Mouse (Mus musculus) embryo, embryonic 9.5 days (tissue): ENCODE results near the gene Castor1.
"Not testable (repeated sequence)": the region's sequence is repeated elsewhere in the genome, so short reads cannot be mapped to it uniquely, and the experiment has no call there.

ENCODE experiments used
- DNase-seq: peaks from one replicate; pipeline ENCODE4 v3.0.0-alpha.2; 2017; ENCODE audit errors: extremely low spot score

Gene Castor1

DNA sequence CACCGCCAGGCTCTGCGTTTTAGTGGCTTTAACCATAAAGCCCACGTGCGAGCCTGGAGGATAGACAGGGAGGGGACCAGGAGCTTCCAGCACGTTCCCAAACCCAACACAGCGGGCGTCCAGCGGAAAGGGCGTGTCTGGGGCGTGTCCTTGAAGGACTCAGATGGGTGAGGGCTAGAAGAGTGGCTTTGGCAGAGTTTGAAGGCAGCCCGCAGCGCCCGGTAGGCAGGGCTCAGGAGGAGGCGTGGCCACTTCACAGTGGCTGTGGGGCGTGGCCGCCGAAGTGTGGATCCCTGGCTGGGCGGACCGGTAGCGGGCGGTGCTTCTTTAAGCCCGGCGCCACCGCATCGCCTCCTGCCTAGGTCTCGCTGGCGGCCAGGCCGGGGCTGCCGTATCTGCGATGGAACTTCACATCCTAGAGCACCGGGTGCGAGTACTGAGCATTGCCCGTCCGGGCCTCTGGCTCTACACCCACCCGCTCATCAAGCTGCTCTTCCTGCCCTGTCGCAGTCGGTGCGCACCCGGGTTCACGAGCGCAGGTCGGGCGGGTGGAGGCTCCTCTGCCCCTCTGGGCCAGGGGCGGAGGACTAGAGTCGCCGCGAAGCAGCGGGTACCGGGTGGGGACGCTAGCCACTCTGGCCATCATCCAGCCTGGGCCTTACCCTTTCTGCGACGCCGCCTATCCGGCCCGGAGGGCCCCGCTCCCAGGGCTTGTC lies at the start of gene Castor1:
TSS of gene Castor1 (plus strand) at position 312 of the 716 bp plus-strand sequence.
- peak; percentile 87 for DNase-seq

DNA sequence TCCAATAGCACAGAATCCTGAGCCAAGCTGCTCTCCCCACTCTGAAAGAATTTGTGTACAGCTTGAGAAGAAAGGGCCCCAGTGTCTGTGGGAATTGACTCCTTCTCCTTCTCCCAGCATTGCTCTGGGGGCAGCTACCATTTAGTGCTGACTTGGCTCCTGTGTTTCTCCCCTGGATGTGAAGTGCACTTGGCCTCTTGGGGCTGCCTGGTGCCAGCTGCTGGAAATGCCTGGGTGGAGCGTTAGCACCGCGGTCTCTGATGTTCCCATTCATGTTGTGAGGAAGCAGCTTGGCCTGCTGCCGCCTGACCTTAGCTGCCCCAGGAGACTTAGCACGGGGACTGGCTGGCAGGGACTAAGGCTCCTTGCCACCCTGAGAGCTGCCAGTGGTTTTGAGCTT lies 43.4 kb upstream of the Castor1 start:
- no peak for DNase-seq

DNA sequence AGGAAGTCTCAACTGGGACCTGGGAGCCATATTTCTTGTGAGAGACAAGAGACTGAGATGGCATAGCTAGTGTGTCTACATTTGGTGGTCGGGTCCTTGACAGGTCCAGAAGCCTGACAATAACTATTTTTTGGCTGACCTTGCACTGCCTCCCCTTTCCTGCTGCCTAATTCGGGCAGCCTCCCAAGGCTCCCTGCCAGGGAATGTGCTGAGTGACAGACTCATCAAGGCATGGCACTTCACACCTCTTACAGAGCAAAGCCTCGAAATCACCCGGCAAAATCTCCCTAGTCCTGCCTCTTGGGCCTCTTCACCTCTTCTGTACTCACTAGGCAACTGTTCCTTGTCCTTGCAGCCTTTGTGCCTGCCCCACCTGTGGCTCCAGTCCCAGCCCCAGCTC lies 40.3 kb upstream of the Castor1 start:
- no peak for DNase-seq

DNA sequence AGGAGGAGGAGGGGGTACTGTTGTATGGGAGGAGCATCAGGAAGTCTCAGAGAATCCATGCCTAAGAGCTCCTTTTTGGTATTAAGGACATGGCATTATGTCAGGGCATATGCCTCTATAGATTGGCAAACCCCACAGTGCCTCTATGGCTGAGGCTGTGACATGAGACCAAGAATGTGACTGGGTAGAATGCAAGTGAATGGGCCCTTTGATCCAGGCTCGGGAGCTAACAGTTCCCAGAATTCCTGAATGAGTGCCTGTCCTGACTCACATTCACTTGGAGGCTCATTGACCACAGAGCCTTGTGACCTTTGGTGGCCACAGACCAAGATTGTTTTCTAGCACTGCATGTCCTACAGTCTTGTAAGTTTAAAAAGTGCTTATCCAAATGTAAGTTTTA lies 36.0 kb upstream of the Castor1 start:
- DNase-seq, result no peak

DNA sequence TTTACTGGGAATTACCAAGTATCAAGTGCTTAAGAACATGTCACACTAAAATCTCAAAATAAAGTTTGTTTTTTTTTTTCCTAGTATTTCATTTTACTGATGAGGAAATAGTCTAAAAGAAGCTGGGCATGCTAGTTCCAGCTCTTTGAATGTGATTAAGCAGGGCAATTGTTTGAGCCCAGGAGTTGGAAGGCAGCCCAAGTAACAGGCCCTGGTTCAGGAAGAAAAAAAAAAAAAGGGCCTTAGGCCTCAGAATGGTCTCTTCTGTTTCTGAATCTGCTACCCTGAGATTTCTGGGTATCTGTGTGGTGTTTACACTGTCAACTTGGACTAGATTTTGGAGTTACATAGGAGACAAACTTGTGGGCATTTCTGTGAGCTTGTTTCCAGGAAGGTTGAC lies 34.5 kb upstream of the Castor1 start:
- no peak for DNase-seq

DNA sequence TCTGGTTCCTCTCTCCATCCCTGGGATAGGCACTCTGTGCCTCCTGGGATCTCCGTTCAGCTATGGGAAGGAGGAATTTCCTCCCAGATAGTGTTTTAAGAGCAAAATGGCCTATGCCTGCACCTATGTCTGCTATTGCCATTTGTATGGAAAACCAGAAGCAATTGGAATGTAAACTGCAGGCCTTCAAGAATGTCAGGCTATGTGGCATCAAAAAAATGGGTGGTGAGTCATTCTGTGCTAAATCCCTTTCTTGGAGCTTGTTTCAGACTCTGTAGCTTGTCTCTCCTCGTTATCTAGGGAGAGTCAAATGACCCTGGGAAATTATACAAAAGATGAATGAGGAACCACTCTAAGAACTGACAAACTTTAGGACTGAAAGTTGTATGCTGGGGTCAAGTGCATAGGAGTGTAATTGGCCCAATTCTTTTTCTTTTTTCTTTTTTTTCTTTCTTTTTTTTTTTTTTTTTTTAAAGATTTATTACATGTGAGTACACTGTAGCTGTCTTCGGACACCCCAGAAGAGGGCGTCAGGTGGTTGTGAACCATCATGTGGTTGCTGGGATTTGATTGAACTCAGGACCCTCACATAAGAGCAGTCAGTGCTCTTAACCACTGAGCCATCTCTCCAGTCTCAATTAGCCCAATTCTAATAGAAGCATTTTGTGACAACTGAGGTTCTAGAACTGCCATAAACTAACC lies 33.6 kb upstream of the Castor1 start:
- DNase-seq, result no peak

DNA sequence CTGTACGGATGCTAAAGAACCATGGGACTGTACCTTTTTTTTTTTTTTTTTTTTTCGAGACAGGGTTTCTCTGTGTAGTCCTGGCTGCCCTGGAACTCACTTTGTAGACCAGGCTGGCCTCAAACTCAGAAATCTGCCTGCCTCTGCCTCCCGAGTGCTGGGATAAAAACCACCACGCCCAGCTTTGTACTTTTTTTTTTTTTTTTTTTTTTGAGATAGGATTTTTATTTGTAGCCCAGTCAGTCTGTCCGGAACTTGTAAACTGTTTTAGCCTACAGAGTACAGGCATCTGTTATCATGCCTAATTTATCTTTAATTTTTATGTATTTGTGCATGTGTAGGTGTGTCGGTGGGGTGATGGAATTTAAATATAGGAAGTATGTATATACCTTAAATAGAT lies 32.5 kb upstream of the Castor1 start:
- DNase-seq, result not testable (repeated sequence)

DNA sequence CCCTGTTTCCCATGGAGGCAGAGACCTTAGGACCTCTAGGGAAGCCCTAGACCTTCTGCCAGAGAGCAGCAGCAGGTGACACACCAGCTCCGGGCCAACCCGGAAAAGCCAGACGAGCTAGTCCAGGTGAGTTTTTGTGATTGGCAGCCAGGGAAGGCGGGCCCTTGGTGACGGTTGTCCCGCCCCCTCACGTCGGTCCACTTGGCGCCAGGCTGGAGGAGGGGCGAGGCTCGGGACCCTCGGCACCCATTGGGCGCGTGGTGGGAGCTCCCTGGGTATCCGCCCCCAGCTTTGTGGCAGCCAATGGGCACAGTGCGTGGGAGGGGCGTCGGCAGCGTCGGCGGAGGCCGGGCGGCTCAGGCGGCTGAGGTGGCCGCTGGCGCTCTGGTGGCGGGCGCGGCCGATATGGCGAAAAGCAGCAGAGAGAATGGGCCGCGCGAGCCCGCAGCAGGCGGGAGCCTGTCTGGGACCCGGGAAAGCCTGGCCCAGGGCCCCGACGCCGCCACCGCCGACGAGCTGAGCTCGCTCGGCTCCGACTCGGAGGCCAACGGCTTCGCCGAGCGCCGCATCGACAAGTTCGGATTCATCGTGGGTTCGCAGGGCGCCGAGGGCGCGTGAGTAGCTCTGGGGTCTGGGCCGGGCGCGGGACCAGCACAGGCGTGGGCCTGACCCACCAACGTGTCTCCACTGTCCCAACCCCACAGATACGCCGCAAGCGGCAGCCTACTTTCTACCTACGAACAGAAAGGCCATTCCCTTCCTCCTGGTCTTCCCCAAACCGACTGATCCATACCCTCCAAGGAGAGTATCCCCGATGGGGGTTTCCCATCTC lies 31.3 kb upstream of the Castor1 start, which contains the start of gene Tbc1d10a:
TSS of gene Tbc1d10a (plus strand) at position 304 of the 832 bp plus-strand sequence.
- peak; percentile 96 for DNase-seq

DNA sequence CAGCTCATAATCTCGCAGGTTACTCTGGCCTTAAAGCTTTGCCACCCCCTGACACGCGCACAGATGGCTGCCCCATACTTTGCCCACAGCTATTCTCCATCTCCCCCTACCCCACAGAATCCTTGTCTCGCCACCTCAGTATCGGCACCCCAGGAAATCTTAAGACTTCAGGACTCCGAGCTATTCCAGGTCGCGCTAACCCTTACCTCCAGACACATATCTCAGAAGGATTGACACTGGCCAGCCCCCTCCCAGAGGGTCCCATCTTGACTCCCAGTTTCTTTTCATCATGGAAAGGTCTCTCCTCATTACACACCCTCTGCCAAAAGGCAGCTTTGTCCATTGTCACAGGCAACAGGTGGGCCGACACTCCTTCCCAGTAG lies 30.7 kb upstream of the Castor1 start:
- DNase-seq, result no peak

DNA sequence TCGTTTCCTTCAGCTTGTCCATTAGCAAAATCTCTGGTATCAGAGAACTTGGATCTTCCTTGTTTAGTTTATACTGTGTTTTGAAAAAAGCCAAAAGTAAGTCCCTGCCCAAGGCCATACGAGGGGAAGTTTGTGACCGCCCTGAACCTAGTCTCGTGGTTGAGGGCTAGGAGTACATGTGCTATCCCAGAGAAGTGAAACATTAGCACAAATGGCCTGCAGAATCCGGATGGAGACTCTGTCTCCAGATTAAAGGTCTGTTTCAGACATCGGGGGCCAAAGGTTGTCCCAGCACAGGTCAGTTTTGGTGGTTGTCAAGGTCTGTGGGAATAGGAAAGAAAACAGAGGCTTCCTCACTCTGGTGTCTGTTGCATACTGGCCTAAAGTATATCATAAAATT lies 28.8 kb upstream of the Castor1 start:
- DNase-seq, result no peak

DNA sequence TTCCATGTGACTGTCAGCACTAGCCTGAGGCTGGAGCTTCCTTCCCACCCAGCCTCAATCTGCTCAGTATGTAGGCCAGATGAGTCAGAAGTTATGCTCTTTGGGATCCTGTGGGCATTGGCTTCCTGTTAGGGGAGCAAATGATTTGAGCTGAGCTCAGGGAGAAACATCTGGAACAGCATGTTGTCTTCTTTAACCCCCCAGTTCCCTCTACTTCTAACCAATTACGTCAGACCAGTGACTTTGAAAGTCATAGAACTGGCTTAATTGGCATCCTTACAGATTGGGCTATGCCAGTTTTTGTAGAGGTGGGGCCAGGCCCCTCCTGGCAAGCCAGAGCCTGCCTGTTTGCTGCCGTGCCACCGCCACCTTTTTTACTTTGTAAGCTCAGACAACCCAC lies 27.3 kb upstream of the Castor1 start:
- DNase-seq, result no peak

DNA sequence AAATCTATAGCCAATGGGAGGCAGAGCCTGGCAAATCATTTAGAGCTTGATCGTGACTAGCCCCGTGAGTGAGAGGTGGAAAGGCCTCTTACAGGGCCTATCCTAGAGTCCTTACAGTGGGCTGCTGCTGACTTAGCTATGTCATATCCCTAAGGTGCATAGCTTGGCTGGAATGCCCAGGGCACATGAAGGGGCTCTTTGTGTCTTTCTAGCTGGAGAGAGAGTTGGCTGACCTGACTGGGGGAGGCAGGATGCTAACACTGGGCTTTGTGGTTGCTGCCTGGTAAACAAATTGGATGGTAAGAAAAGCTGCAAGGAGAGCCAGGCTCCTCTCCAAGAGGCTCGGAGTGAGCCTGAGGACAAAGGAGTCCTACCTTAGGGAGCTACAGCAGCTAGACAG lies 25.3 kb upstream of the Castor1 start:
- no peak for DNase-seq

DNA sequence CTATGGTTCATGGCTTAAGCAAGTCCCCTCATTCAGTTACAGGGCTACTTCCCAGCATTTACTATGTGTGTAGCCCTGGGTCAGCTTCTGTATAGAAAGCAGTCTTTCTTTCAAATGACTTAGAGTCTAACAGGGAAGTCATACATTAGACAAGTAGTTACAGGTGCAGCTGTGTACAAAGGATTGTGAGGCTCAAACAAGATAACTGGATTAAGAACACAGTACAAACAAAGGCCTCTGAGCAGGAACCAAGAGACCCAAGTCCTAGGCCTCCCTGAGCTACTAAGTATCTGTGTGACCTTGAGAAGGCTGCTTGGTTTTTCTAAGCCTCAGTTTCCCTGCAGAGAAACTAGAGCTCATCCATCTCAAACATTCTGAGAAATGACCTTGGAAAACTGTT lies 24.6 kb upstream of the Castor1 start:
- DNase-seq, result no peak

DNA sequence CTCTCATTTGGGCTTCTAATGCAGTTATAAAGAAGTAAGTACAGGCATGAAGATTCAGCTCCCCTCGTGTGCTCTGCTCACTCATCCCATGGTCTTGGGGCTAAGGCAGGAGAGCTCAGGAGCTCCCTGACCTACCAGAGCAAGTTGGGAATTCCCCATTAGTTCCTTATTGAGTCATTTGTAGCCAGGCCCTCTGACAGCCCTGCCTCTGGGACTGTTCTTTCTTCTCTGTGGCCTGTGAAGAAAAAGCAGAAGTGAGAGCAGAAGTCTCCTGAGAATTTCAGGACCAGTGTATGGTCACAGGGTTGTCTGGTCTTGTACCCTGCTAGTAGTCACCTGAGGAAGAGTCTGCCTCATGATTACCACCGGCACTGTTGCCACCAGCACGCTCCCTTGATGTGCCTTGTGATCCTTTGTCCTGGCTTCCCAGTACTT lies 22.4 kb upstream of the Castor1 start:
- DNase-seq, result no peak

DNA sequence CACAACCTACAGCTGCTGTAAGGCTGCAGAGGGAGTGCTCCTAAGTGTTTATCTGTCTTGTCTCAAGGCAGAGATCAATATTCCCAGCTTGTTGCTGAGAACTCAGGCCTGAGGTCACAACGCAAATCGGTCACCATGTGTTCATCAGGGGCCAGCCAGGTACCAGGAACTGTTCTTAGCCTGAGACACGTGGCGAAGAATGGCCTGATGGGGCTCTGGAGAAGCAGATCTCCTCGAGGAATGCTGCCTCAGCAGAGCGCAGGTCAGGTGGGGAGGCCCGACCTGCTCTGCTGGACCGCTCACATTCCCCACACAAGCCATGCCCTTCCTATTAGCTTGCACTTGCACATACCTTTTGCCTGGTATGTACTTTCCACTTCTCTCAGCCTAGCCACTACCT lies 21.4 kb upstream of the Castor1 start:
- no peak for DNase-seq

DNA sequence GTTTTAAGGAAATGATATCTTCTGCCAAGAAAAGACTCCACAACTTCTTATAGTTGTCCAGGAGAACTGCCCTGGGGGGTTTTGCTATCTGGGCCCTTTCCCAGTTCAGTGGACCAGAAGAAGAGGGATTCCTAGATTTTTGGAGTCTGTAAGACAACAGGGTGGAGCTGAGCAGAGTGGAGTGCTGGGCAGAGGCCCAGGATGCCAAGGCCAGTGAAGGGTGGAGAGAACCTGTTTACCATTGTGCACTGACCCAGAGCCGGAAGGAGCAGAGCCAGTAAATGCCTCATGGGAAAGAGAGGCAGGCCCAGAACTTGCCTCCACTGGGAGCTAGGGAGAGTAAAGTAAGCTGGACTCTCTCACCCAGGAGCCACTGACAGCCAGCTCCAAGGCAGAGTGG lies 20.3 kb upstream of the Castor1 start:
- no peak for DNase-seq

DNA sequence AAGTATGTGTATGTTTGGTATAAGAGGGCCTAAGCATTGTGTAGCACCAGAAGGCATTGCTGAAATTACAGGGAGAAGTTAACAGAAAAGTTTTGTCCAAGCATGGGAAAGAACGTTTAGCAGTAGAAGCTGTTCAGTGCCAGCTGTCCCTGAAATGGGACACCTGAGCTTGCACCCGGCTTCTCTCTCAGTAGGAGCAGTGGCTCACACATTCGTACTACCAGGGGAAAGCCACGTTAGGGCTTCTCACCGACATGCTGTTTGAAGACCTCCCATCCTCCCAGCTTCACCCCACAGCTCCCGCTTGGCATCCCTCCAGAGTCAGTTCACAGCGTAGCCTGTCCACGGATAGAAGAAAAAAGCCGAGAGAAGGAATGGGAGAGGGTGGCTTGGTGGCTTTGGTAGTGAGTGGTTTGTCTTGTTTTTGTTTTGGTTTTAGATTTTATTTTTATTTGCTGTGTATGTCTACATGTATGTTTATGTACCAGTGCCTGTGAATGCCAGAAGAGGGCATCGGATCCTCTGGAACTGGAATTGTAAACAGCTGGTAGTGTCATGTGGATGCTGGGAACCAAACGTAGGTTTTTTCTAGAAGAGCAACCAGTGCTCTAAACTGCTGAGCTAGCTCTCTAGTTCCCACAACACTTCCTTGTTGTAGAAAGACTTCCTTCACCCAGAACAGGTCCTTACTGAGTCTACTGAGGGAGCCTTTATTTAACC lies 15.9 kb upstream of the Castor1 start:
- DNase-seq, result no peak

DNA sequence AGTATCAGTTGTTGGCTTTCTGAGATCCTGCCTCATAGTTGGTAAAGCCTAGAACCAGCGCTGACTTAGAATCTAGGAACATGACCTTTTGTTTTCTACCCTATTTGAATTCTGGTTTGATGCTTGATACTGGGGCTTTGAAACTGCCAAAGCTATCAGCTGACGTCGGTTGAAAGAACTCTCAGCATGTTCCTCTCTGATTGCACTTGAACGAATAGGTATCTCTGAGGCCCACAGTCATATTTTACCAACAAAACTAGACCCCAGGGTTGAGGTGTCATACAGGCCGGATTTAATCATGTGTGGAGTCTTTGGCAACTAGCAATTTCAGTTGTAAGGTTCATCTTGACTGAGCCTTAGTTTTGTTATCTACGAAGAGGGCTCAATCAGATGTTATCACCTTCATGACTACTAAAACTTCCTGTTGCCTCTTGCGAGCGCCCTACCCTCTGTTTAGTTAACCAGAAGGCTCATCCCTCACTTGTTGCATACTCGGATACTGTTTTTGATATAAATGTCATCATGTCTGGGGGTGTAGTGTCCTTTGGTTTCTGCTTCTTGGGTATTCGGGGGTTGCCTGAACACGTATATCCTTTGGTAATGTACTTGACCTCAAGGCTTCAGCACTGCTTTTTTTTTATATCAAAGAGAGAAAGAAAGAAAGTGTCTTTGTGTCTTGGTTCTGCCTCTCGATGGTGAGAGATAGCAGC lies 14.9 kb upstream of the Castor1 start:
- DNase-seq, result no peak

DNA sequence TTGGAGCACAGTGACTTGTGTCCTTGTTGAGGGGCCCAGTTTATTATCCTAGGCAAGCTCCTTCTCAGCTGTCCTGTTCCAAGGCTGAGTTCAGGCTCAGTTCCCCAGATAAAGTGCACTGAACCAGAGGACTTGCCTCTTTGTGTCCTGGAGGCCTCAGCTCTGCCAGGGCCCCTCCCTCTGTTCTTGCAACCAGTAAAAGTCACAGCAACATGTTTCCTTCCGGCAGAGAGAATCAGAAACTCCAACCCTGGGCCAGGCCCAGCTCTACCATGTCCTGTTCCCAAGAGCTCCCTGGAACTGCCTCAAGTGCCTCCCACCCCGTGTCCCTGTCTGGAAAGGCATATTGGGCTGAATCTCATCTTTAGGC lies 14.3 kb upstream of the Castor1 start:
- no peak for DNase-seq

DNA sequence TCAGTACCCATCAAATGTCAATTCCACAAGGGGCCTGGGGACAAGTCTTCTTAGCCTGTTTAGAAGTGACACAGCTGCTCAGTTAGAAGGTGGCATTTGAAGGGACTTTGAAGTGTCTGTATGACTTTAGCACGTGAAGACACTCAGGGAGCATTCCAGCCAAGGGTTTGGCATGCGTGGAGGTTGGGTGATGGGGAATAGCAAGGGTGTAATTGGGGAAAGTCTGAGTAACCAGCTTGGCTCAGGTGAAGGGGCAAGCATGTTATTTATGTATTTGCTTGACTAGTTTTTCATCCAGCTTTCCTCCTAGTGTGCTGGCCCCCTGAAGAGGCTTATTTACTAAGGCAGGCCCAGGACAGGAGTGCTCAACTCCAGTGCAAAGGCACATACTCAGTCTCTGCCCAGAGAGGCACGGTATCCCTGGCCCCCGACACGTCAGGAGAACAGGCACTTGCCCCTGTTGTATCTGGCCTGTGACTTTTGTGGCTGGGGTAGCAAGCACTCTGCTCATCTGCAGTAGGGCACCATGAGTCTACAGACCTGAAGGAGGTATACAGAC lies 12.8 kb upstream of the Castor1 start:
- no peak for DNase-seq

DNA sequence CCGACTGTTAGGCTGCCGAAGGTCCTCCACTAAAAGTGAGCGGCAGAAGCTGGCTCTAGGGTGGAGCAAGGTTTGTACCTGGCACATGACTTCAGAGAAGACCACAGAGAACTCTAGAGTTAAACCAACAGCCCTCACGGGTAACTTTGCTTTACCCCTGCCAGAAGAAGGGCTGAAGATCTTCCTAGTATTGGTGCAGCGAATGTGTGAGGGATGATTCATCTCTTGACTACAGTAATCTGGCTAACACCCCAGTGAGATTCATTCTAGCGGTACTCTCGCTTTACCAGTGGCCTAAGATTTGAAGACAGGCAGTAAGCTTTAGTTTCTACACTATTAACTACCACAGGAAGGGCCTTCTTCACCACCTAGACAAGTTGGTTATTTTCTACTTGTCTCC lies 12.1 kb upstream of the Castor1 start:
- DNase-seq, result no peak
